Mouse (Mus musculus): ENCODE results near the gene Camk1.

DNA sequence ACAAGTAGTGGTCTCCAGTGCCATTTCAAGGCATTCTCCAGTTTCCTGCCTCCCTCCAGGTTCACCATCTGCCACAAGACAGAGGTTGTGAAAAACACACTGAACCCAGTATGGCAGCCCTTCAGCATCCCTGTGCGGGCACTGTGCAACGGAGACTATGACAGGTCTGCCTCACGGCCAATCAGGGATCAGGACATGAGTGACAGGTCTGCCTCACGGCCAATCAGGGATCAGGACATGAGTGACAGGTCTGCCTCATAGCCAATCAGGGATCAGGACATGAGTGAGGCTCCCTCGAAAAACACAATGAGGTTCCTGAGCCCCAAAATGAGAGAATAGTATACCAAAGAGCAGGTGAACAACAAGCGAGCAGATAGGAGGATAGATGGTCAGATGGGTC lies 53.4 kb downstream of the Camk1 start:
- TF ChIP-seq POLR2A (IDR thresholded peaks at IDR 0.05; ENCODE audit: extremely low read depth, insufficient read depth, low read length) = no peak
- no peak for TF ChIP-seq CTCF (IDR thresholded peaks at IDR 0.05; ENCODE audit: extremely low read depth, insufficient read depth, low read length)

Data from cortical plate, adult 2 months (tissue).